Mouse (Mus musculus): ENCODE measurements at regions not wholly inside any gene's neighbourhood (a gene's known extent, or its start where the extent isn't known, plus 50 kb on each side); places are given as distances from the start of the nearest gene placed in this dataset.

- H3K9me3 ChIP-seq (ENCODE audit: low read length), result no peaks in the 10 kb centered on the region
- H3K9ac ChIP-seq (replicated peaks; ENCODE audit: low read length, poor library complexity, severe bottlenecking), result no peak overlapping the region
- no peak for TF ChIP-seq CTCF (IDR thresholded peaks at IDR 0.05)
- H3K4me1 ChIP-seq (ENCODE audit: insufficient read depth, low read length), result no peaks in the 10 kb centered on the region
- H3K4me2 ChIP-seq (ENCODE audit: low read depth, low read length, poor library complexity, severe bottlenecking), result no peak overlapping the region
- no peaks in the 10 kb centered on the region for H3K36me3 ChIP-seq (ENCODE audit: insufficient read depth, low read length)
- H3K4me3 ChIP-seq (ENCODE audit: low read depth, low read length), result no peak overlapping the region
- H3K27me3 ChIP-seq (ENCODE audit: insufficient read depth, low read length), result no peaks in the 10 kb centered on the region
- DNase-seq (ENCODE audit: low spot score), result no peak
- no peak overlapping the region for H3K27ac ChIP-seq (ENCODE audit: low read depth, low read length)
- no peak for ATAC-seq (ENCODE audit: low FRiP score)
Measured at GRCm38 (mm10) chr14:81031475-81031874, 1047.6 kb downstream of the Olfm4 start.

GRCm38 (mm10) chr14:81037635-81038034 is 1053.8 kb downstream of the Olfm4 start:
- 54% methylated on average over 2 of the region's 2 CpGs for WGBS
- Histone ChIP-seq H3K27me3 (ENCODE audit: insufficient read depth, low read length) (no peaks in the 10 kb centered on the region), H3K4me3 (ENCODE audit: low read depth, low read length) (no peak overlapping the region), H3K9me3 (ENCODE audit: low read length) (no peaks in the 10 kb centered on the region), H3K27ac (ENCODE audit: low read depth, low read length) (no peak overlapping the region), H3K9ac (replicated peaks; ENCODE audit: low read length, poor library complexity, severe bottlenecking) (no peak overlapping the region), H3K4me2 (ENCODE audit: low read depth, low read length, poor library complexity, severe bottlenecking) (no peak overlapping the region), H3K4me1 (ENCODE audit: insufficient read depth, low read length) (no peaks in the 10 kb centered on the region), H3K36me3 (ENCODE audit: insufficient read depth, low read length) (no peaks in the 10 kb centered on the region)
- no peak for TF ChIP-seq CTCF (IDR thresholded peaks at IDR 0.05)
- DNase-seq (ENCODE audit: low spot score) (no peak), ATAC-seq (ENCODE audit: low FRiP score) (no peak)

- no peak overlapping the region for H3K27ac ChIP-seq (ENCODE audit: low read depth, low read length)
- no peak overlapping the region for H3K4me3 ChIP-seq (ENCODE audit: low read depth, low read length)
- TF ChIP-seq CTCF (IDR thresholded peaks at IDR 0.05), result no peak
Measured at GRCm38 (mm10) chr14:81038045-81038444, 1054.2 kb downstream of the Olfm4 start.

More at GRCm38 (mm10) chr14:81038045-81038444, 1054.2 kb downstream of the Olfm4 start:
- Histone ChIP-seq H3K9me3 (ENCODE audit: low read length) (no peaks in the 10 kb centered on the region), H3K9ac (replicated peaks; ENCODE audit: low read length, poor library complexity, severe bottlenecking) (no peak overlapping the region), H3K36me3 (ENCODE audit: insufficient read depth, low read length) (no peaks in the 10 kb centered on the region), H3K27me3 (ENCODE audit: insufficient read depth, low read length) (no peaks in the 10 kb centered on the region), H3K4me2 (ENCODE audit: low read depth, low read length, poor library complexity, severe bottlenecking) (no peak overlapping the region), H3K4me1 (ENCODE audit: insufficient read depth, low read length) (no peaks in the 10 kb centered on the region)
- 87% methylated on average over 3 of the region's 3 CpGs for WGBS
- ATAC-seq (ENCODE audit: low FRiP score), result no peak
- no peak for DNase-seq (ENCODE audit: low spot score)
